Mouse (Mus musculus): ENCODE measurements around the gene Auts2.
A peak's percentile ranks its signal among the peaks of the same experiment; 100 is the strongest.

GRCm38 (mm10) chr5:131558403-131559174 lies 984.6 kb downstream of the Auts2 start:
- TF ChIP-seq EP300 (IDR thresholded peaks at IDR 0.05; ENCODE audit: low read depth), result peak; percentile 68; the same call in 1 of the 2 replicates
- TF ChIP-seq CTCF (IDR thresholded peaks at IDR 0.05; ENCODE audit: low read depth), result no peak
